Mouse (Mus musculus) thymus, postnatal 0 days (tissue): ENCODE measurements at regions not wholly inside any gene's neighbourhood (a gene's known extent, or its start where the extent isn't known, plus 50 kb on each side); places are given as distances from the start of the nearest gene placed in this dataset.

Source experiments
- DNase-seq: peaks from one replicate; pipeline ENCODE4 v3.0.0-alpha.2; 2015; ENCODE audit warnings: low spot score
- microRNA counts: library from miRNA; unstranded; fragments of <30 nt; microRNA quantifications from one replicate; lab custom pipeline; 2015
- microRNA-seq: library from miRNA; unstranded; fragments of <30 nt; microRNA quantifications from one replicate; pipeline ENCODE4, GENCODE M21; 2016; ENCODE audit warnings: borderline number of aligned reads

- no peak for DNase-seq
Measured at GRCm38 (mm10) chr6:51380275-51380575, 52.2 kb upstream of the Nfe2l3 start.

- no peak for DNase-seq
Measured at GRCm38 (mm10) chr6:51381465-51381864, 51.0 kb upstream of the Nfe2l3 start.

MicroRNA genes in the stretch of these regions (microRNA counts, 519-probe panel; counts per million panel counts)
- microRNA mmu-miR-148a (lab: Ali Mortazavi, UCI) = 7,998 counts per million, percentile 97 among the panel's probes with 10 or more counts

Small RNA genes lying in the stretch of these regions (microRNA-seq; reads per million reads assigned to microRNA genes)
- gene Mir148a = 1,822 reads per million, percentile 77 among the genes with 10 or more reads in this experiment
